Mouse (Mus musculus): ENCODE data around the gene Il15. TPM values are rescaled to one million over a fixed set of nuclear protein-coding genes. Genes with fewer than 3 reads are reported as not detected.

Il15 gene
- polyA plus RNA-seq, 2 experiments: 2.9 to 5.6 TPM

- no peak overlapping the region for H3K9ac ChIP-seq (replicated peaks)
- ATAC-seq (ENCODE audit: insufficient read depth) (no peak), DNase-seq (ENCODE audit: low read depth in 3 of 3, low spot score in 3 of 3) (no peak)
- H3K27me3 ChIP-seq (ENCODE audit: control insufficient read depth, insufficient read depth, low read length): no peaks in the 10 kb centered on the region
- H3K36me3 ChIP-seq (replicated peaks; ENCODE audit: control insufficient read depth, insufficient read depth, low read depth): no peaks in the 10 kb centered on the region
- no peaks in the 10 kb centered on the region for H3K9me3 ChIP-seq (ENCODE audit: control insufficient read depth, low read length)
- no peak overlapping the region for H3K4me3 ChIP-seq (ENCODE audit: insufficient read depth in 1 of 2, low read depth in 2 of 2, low read length in 2 of 2)
- H3K27ac ChIP-seq: no peak overlapping the region
- H3K4me2 ChIP-seq (ENCODE audit: low read depth): no peak overlapping the region
- WGBS (ENCODE audit: insufficient replicate concordance): 38% methylated on average over 2 of the region's 2 CpGs
- H3K4me1 ChIP-seq (replicated peaks; ENCODE audit: control insufficient read depth in 2 of 2, insufficient read depth in 2 of 2, low read length in 1 of 2): peaks cover 0 to 9% of the 10 kb centered on the region in 2 experiments; a peak in 1 of 4 replicates
- TF ChIP-seq EP300 (IDR thresholded peaks at IDR 0.05; ENCODE audit: low read depth) (no peak), CTCF (IDR thresholded peaks at IDR 0.05; ENCODE audit: low read depth) (no peak)
These were observed 53.7 kb downstream of the Il15 start for GRCm38 (mm10) chr8:82349299-82349698.

GRCm38 (mm10) chr8:82346485-82346884 lies 56.5 kb downstream of the Il15 start:
- ATAC-seq (ENCODE audit: insufficient read depth) (no peak), DNase-seq (ENCODE audit: low read depth in 3 of 3, low spot score in 3 of 3) (no peak)
- TF ChIP-seq EP300 (IDR thresholded peaks at IDR 0.05; ENCODE audit: low read depth) (no peak), CTCF (IDR thresholded peaks at IDR 0.05; ENCODE audit: low read depth) (no peak)
- Histone ChIP-seq H3K4me1 (replicated peaks; ENCODE audit: control insufficient read depth in 2 of 2, insufficient read depth in 2 of 2, low read length in 1 of 2) (peaks cover 0 to 9% of the 10 kb centered on the region in 2 experiments; a peak in 1 of 4 replicates), H3K4me2 (ENCODE audit: low read depth) (no peak overlapping the region), H3K9ac (replicated peaks) (no peak overlapping the region), H3K27ac (no peak overlapping the region), H3K9me3 (ENCODE audit: control insufficient read depth, low read length) (no peaks in the 10 kb centered on the region), H3K4me3 (ENCODE audit: insufficient read depth in 1 of 2, low read depth in 2 of 2, low read length in 2 of 2) (no peak overlapping the region), H3K36me3 (replicated peaks; ENCODE audit: control insufficient read depth, insufficient read depth, low read depth) (no peaks in the 10 kb centered on the region), H3K27me3 (ENCODE audit: control insufficient read depth, insufficient read depth, low read length) (no peaks in the 10 kb centered on the region)
- 59% methylated on average over 3 of the region's 3 CpGs for WGBS (ENCODE audit: insufficient replicate concordance)

GRCm38 (mm10) chr8:82331675-82332234 lies 71.3 kb downstream of the Il15 start:
- Histone ChIP-seq H3K27ac (no peak overlapping the region), H3K4me1 (replicated peaks; ENCODE audit: control insufficient read depth in 2 of 2, insufficient read depth in 2 of 2, low read length in 1 of 2) (no peaks in the 10 kb centered on the region), H3K9ac (replicated peaks) (no peak overlapping the region), H3K4me2 (ENCODE audit: low read depth) (no peak overlapping the region), H3K36me3 (replicated peaks; ENCODE audit: control insufficient read depth, insufficient read depth, low read depth) (no peaks in the 10 kb centered on the region), H3K27me3 (ENCODE audit: control insufficient read depth, insufficient read depth, low read length) (no peaks in the 10 kb centered on the region), H3K9me3 (ENCODE audit: control insufficient read depth, low read length) (no peaks in the 10 kb centered on the region), H3K4me3 (ENCODE audit: insufficient read depth in 1 of 2, low read depth in 2 of 2, low read length in 2 of 2) (no peak overlapping the region)
- DNase-seq (ENCODE audit: low read depth in 3 of 3, low spot score in 3 of 3) (no peak), ATAC-seq (ENCODE audit: insufficient read depth) (no peak)
- WGBS (ENCODE audit: insufficient replicate concordance): 65% methylated on average over 8 of the region's 8 CpGs
- TF ChIP-seq EP300 (IDR thresholded peaks at IDR 0.05; ENCODE audit: low read depth) (no peak), CTCF (IDR thresholded peaks at IDR 0.05; ENCODE audit: low read depth) (no peak)

DNA sequence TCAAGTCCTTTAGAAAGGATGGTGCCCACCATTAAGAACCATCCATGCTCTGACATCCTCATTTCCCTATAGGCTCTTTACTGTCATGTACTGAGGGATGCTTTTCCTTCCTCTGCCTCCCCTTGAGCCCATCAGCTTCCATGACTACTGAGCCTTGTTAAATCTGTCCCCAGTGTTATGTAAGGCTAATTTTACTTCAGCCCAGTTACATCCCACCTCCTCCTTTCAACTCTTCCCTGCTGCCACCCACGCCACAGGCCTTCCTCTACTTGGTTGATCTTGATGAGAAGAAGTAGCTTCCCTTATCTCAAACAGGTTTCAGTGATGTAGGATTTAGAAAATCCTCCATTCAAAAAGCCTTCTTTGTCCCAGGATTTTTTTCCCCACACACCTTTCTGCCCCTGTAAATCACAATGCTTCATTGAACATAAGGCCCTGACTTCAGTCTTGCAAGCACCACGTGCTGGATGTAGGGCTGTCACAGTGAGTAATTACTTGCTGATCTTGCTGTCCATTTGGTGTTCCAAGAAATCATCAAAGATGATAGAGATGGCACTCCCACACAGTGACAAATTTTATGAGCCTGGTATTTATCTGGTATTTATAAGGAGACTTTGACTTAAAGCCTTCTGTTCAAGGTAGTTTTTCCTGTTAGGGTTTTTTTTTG lies 74.9 kb downstream of the Il15 start:
- Histone ChIP-seq H3K36me3 (replicated peaks; ENCODE audit: control insufficient read depth, insufficient read depth, low read depth) (no peaks in the 10 kb centered on the region), H3K27me3 (ENCODE audit: control insufficient read depth, insufficient read depth, low read length) (no peaks in the 10 kb centered on the region), H3K4me2 (ENCODE audit: low read depth) (no peak overlapping the region), H3K9me3 (ENCODE audit: control insufficient read depth, low read length) (no peaks in the 10 kb centered on the region), H3K4me1 (replicated peaks; ENCODE audit: control insufficient read depth in 2 of 2, insufficient read depth in 2 of 2, low read length in 1 of 2) (no peaks in the 10 kb centered on the region), H3K9ac (replicated peaks) (no peak overlapping the region), H3K27ac (no peak overlapping the region), H3K4me3 (ENCODE audit: insufficient read depth in 1 of 2, low read depth in 2 of 2, low read length in 2 of 2) (no peak overlapping the region)
- ATAC-seq (ENCODE audit: insufficient read depth) (no peak), DNase-seq (ENCODE audit: low read depth in 3 of 3, low spot score in 3 of 3) (no peak)
- 29% methylated on average over 2 of the region's 2 CpGs for WGBS (ENCODE audit: insufficient replicate concordance)
- TF ChIP-seq EP300 (IDR thresholded peaks at IDR 0.05; ENCODE audit: low read depth) (no peak), CTCF (IDR thresholded peaks at IDR 0.05; ENCODE audit: low read depth) (no peak)

DNA sequence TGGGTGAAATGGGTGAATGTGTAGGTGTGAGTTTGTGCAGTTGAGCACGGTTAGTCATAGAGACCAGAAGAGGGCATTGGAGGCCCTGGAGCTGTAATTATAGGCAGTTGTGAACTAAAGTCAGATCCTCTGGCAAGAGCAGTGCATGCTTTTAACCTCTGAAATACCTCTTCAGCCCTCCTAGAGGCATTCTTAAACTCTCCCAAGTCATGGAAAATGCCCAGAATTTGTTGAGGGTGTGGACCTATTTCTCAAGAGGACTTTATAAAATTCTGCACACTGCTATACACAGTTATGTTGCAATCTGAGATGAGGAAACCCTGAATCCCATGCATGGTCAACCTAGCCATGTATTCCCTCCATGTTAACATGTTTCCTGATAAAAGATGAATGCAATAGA lies 77.0 kb downstream of the Il15 start:
- Histone ChIP-seq H3K9me3 (ENCODE audit: control insufficient read depth, low read length) (no peaks in the 10 kb centered on the region), H3K36me3 (replicated peaks; ENCODE audit: control insufficient read depth, insufficient read depth, low read depth) (no peaks in the 10 kb centered on the region), H3K27me3 (ENCODE audit: control insufficient read depth, insufficient read depth, low read length) (no peaks in the 10 kb centered on the region), H3K27ac (no peak overlapping the region), H3K4me3 (ENCODE audit: insufficient read depth in 1 of 2, low read depth in 2 of 2, low read length in 2 of 2) (no peak overlapping the region), H3K9ac (replicated peaks) (no peak overlapping the region), H3K4me2 (ENCODE audit: low read depth) (no peak overlapping the region), H3K4me1 (replicated peaks; ENCODE audit: control insufficient read depth in 2 of 2, insufficient read depth in 2 of 2, low read length in 1 of 2) (no peaks in the 10 kb centered on the region)
- 51% methylated on average over 1 of the region's 1 CpGs for WGBS (ENCODE audit: insufficient replicate concordance)
- ATAC-seq (ENCODE audit: insufficient read depth) (no peak), DNase-seq (ENCODE audit: low read depth in 3 of 3, low spot score in 3 of 3) (no peak)
- no peak for TF ChIP-seq CTCF (IDR thresholded peaks at IDR 0.05; ENCODE audit: low read depth)
- no peak for TF ChIP-seq EP300 (IDR thresholded peaks at IDR 0.05; ENCODE audit: low read depth)

All from liver, embryonic 14.5 days (tissue).